Mouse (Mus musculus): ENCODE data around the gene Fars2. TPM values are rescaled to one million over a fixed set of nuclear protein-coding genes. Genes with fewer than 3 reads are reported as not detected.

Fars2 gene
- polyA plus RNA-seq, 1 experiment: 34.9 TPM

DNA sequence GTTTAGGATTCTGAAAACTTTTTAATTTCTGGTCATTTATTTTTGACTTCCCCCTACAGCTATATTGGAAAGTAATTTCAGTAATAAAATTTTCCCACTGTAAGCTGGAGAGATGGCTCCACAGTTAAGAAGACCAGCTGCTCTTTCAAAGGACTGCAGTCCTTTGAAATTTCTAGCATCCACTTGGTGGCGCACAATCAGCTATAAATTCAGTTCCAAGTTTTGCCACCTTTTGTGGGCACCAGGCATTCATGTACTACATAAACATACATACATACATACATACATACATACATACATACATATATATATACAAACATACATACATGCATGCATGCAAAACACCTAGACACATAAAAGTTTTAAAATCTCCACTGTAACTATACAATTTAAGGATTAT is 153.7 kb downstream of the Fars2 start:
- H3K4me3 ChIP-seq (replicated peaks; ENCODE audit: extremely low read depth, low read depth, low read length): no peak overlapping the region
- WGBS: 93% methylated on average over 1 of the region's 1 CpGs
- no peak for DNase-seq

DNA sequence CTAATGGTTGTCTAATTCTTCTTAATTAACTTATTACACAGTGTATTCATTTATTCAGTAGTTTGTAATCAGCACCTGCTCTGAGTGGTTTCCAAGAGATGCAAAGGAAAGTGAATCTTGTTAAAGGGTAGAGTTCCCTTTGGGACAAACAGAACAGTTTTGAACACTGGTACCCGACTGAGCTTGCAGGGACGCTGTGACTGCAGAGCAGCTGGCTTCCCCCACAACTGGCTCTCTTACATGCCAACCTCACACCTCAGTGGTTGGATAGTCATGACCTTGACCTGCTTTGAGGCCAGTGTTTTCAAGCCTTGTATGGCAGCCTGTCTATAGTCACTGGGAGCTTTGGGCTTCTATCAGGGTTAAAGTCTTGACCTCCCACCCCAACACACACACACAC is 156.3 kb downstream of the Fars2 start:
- H3K4me3 ChIP-seq (replicated peaks; ENCODE audit: extremely low read depth, low read depth, low read length): no peak overlapping the region
- 79% methylated on average over 2 of the region's 2 CpGs for WGBS
- DNase-seq: no peak
- TF ChIP-seq CTCF (IDR thresholded peaks at IDR 0.05; ENCODE audit: insufficient read depth, low read length): no peak
- TF ChIP-seq POLR2A (IDR thresholded peaks at IDR 0.05; ENCODE audit: borderline replicate concordance, extremely low read depth, low read depth, low read length): no peak
- H3K4me1 ChIP-seq (ENCODE audit: control insufficient read depth, insufficient read depth, low read length): no peaks in the 10 kb centered on the region

More for the DNA sequence above, 153.7 kb downstream of the Fars2 start:
- H3K4me1 ChIP-seq (ENCODE audit: control insufficient read depth, insufficient read depth, low read length): no peaks in the 10 kb centered on the region
- TF ChIP-seq POLR2A (IDR thresholded peaks at IDR 0.05; ENCODE audit: borderline replicate concordance, extremely low read depth, low read depth, low read length): no peak
- no peak for TF ChIP-seq CTCF (IDR thresholded peaks at IDR 0.05; ENCODE audit: insufficient read depth, low read length)

DNA sequence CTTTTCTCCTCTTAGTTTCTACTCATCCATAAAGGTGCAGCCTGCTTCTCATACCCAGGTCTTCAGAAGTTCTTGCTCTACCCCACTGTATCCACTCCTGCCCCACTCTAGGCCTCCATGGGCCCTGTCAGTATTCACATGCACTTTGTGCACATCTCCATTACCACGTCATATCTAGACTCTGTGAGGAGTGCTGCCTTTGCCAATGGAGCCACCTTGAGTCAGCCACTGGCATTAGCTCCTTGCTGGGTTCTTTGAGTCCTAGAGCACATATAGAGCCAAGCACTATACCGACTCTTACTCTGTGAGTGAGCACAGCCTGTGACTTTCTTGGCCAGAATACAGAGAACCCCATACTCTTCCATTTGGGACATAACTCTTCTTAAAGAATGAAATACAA is 159.0 kb downstream of the Fars2 start:
- WGBS: 75% methylated on average over 2 of the region's 2 CpGs
- TF ChIP-seq POLR2A (IDR thresholded peaks at IDR 0.05; ENCODE audit: borderline replicate concordance, extremely low read depth, low read depth, low read length): no peak
- TF ChIP-seq CTCF (IDR thresholded peaks at IDR 0.05; ENCODE audit: insufficient read depth, low read length): peak; percentile 37; the same call in 1 of the 2 replicates
- no peak overlapping the region for H3K4me3 ChIP-seq (replicated peaks; ENCODE audit: extremely low read depth, low read depth, low read length)
- H3K4me1 ChIP-seq (ENCODE audit: control insufficient read depth, insufficient read depth, low read length): no peaks in the 10 kb centered on the region; the same call in 1 of the 2 replicates
- no peak for DNase-seq

DNA sequence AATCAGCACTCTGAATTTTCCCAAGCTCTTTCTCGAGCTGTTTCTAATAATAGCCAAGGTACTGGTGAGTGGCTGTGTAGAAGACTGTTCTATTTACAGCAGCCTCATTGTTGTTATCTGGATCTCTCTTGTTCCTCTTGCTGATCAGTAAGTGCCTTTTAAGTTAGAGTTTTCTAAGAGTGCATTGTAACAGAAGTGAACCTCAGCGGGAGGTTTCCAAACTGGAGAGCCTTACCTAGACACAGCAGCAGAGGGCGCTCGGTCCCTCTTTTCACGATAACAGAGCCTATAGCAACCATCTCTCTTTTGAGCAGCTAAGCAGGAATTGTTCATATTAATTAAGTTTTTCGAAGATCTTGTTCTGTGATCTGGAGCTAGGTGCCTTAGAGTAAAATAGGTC is 164.8 kb downstream of the Fars2 start:
- peak; percentile 70 for DNase-seq
- Histone ChIP-seq H3K4me1 (ENCODE audit: control insufficient read depth, insufficient read depth, low read length) (no peaks in the 10 kb centered on the region; the same call in 1 of the 2 replicates), H3K4me3 (replicated peaks; ENCODE audit: extremely low read depth, low read depth, low read length) (no peak overlapping the region)
- 4% methylated on average over 6 of the region's 6 CpGs for whole genome bisulfite sequencing
- TF ChIP-seq POLR2A (IDR thresholded peaks at IDR 0.05; ENCODE audit: borderline replicate concordance, extremely low read depth, low read depth, low read length) (no peak), CTCF (IDR thresholded peaks at IDR 0.05; ENCODE audit: insufficient read depth, low read length) (peak; percentile 84)

DNA sequence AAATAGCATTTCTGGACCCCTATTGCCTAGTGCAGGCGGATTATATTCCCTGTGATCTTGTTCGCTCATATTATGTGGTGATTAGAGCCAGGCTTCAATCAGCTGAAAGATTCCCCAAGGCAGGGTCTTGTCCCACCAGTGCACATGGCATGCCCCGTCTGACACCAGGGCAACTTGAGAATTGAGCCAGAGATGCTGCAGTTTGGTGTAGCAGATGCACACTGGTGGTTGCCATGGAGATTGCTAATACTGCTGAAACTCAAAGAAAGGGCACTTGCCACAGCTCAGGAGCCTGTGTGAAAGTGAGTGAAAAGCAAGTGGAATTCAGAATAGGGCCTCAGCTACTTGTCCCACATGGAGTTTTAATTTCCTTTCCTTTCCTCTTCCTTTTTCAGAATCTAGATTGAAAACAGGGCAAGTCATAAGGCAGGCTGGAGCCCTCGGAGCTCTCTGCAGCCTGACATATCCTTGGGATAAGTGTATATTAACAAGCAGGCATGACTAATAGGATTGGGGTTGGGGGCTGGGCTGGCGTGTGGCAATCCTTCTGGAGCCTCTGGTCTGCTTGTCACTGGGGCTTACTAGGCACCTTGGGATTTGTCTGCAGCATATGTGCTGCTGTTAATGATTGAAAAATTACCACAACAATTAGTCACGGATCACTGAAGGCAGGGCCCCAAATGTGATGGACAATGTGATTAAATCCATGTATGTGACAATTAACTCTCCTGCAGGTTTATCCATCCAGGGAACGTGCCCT is 165.8 kb downstream of the Fars2 start:
- Histone ChIP-seq H3K4me1 (ENCODE audit: control insufficient read depth, insufficient read depth, low read length) (no peaks in the 10 kb centered on the region; the same call in 1 of the 2 replicates), H3K4me3 (replicated peaks; ENCODE audit: extremely low read depth, low read depth, low read length) (no peak overlapping the region)
- TF ChIP-seq POLR2A (IDR thresholded peaks at IDR 0.05; ENCODE audit: borderline replicate concordance, extremely low read depth, low read depth, low read length) (no peak), CTCF (IDR thresholded peaks at IDR 0.05; ENCODE audit: insufficient read depth, low read length) (no peak)
- WGBS: 83% methylated on average over 7 of the region's 7 CpGs
- no peak for DNase-seq

DNA sequence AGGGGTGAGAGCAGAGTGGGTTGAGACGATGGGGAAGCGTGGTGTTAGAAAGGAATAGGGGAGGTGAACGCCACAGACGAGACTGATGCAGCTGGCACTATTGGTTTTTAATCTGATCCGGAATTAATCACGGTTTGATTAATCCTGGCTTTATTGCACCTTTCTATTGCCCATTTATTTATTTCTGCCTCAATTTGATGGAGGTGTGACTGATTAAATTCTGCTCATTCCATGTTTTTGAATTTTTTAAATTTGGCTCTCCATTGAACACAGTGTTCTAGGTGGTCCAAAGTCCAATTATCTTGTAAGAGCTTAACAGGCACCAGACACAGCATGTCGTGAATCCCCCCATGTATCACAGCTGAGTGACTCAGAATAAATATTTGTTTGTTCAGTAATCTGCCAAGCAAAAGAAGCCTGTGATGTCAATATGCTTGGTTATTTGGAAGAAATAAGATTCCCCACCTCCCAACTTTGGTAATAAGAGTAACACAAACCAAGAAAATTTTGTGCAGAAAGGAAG is 166.4 kb downstream of the Fars2 start:
- 94% methylated on average over 7 of the region's 7 CpGs for WGBS
- no peak overlapping the region for H3K4me3 ChIP-seq (replicated peaks; ENCODE audit: extremely low read depth, low read depth, low read length)
- DNase-seq: no peak

DNA sequence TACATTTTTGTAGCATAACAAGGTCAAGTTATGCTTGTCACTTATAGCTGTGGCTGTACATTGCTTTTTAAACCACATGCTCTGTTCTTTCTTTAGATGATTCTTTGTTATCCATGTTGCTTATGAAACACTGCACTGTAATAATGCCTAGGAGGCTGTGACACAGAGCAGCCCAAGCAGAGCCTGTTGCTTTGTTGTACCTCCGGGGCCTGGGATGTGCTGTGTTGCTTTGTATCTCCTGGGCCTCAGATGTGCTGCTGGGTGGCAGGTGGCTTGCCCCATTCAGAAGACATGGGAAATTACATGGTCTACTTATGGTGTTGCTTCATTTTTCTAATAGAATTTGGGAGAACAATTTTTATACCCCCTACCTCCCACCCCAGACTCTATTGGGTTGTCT is 166.9 kb downstream of the Fars2 start:
- WGBS: 89% methylated on average over 1 of the region's 1 CpGs
- no peak for DNase-seq
- TF ChIP-seq CTCF (IDR thresholded peaks at IDR 0.05; ENCODE audit: insufficient read depth, low read length) (no peak), POLR2A (IDR thresholded peaks at IDR 0.05; ENCODE audit: borderline replicate concordance, extremely low read depth, low read depth, low read length) (no peak)
- Histone ChIP-seq H3K4me1 (ENCODE audit: control insufficient read depth, insufficient read depth, low read length) (no peaks in the 10 kb centered on the region; the same call in 1 of the 2 replicates), H3K4me3 (replicated peaks; ENCODE audit: extremely low read depth, low read depth, low read length) (no peak overlapping the region)

More for the DNA sequence above, 166.4 kb downstream of the Fars2 start:
- TF ChIP-seq POLR2A (IDR thresholded peaks at IDR 0.05; ENCODE audit: borderline replicate concordance, extremely low read depth, low read depth, low read length): no peak
- TF ChIP-seq CTCF (IDR thresholded peaks at IDR 0.05; ENCODE audit: insufficient read depth, low read length): no peak
- H3K4me1 ChIP-seq (ENCODE audit: control insufficient read depth, insufficient read depth, low read length): no peaks in the 10 kb centered on the region; the same call in 1 of the 2 replicates

DNA sequence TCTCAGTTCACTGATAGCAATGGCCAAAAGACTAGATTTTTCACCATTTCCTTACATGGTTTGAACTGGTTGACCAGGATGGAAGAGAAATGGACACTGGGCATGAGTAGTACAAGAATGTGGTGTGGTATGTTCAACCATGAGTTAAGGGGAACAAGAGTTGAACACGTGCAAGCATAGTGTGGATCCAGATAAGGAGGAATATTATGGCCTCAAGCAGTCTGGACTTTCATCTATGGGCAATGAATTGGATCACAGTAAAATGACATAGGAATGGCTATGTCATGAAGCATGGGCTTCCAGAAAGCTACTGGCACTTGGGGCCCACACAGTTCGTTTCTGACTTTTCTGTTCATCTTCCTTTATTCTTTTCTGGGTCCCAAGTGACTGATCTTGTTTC is 168.0 kb downstream of the Fars2 start:
- 83% methylated on average over 2 of the region's 2 CpGs for WGBS
- DNase-seq: no peak
- Histone ChIP-seq H3K4me3 (replicated peaks; ENCODE audit: extremely low read depth, low read depth, low read length) (no peak overlapping the region), H3K4me1 (ENCODE audit: control insufficient read depth, insufficient read depth, low read length) (no peaks in the 10 kb centered on the region)
- TF ChIP-seq POLR2A (IDR thresholded peaks at IDR 0.05; ENCODE audit: borderline replicate concordance, extremely low read depth, low read depth, low read length) (no peak), CTCF (IDR thresholded peaks at IDR 0.05; ENCODE audit: insufficient read depth, low read length) (no peak)

DNA sequence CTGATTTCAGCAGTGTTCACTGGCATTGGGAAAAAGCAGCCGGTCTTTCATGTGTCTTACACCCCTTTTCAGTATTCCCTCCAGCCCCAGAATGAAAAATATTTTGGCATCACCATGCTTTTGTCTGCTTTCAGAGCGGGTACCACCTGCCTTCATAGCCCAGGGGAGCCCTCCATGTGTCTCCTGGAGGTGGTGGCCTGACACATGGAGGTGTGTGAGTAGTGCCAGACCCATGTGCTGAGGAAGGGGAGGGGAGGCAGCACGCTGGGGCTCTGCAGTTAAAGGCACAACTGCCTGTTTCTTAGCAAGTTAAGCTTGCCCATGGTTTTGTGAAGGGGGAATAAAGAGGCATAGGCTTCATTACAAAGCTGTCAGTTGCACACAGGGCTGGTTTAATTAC is 176.3 kb downstream of the Fars2 start:
- no peak for DNase-seq
- no peak for TF ChIP-seq POLR2A (IDR thresholded peaks at IDR 0.05; ENCODE audit: borderline replicate concordance, extremely low read depth, low read depth, low read length)
- no peak for TF ChIP-seq CTCF (IDR thresholded peaks at IDR 0.05; ENCODE audit: insufficient read depth, low read length)
- 92% methylated on average over 3 of the region's 3 CpGs for WGBS
- H3K4me1 ChIP-seq (ENCODE audit: control insufficient read depth, insufficient read depth, low read length): peaks cover 12% of the 10 kb centered on the region
- H3K4me3 ChIP-seq (replicated peaks; ENCODE audit: extremely low read depth, low read depth, low read length): no peak overlapping the region

DNA sequence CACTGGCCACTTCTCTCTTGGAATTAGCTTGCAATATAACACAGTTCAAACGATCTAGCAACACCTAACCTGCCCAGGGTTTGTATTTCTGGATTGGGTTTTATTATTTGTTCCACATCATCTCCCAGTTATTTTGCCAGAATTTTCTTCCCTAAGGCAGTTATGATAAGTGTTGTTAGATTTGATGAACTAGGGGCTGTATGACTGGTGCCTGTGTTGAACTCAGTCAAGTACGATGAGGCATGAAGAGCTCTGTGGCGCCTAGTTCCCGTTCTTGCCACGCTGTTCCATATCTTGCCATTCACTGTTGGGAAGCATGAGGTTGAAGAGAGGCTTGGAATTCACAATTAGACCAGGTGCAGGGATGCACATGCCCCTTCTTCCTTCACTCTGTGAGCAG is 177.3 kb downstream of the Fars2 start:
- no peak for TF ChIP-seq POLR2A (IDR thresholded peaks at IDR 0.05; ENCODE audit: borderline replicate concordance, extremely low read depth, low read depth, low read length)
- TF ChIP-seq CTCF (IDR thresholded peaks at IDR 0.05; ENCODE audit: insufficient read depth, low read length): no peak
- Histone ChIP-seq H3K4me3 (replicated peaks; ENCODE audit: extremely low read depth, low read depth, low read length) (no peak overlapping the region), H3K4me1 (ENCODE audit: control insufficient read depth, insufficient read depth, low read length) (peaks cover 16% of the 10 kb centered on the region)
- WGBS: 77% methylated on average over 5 of the region's 5 CpGs
- DNase-seq: no peak
